Mouse (Mus musculus) midbrain, embryonic 11.5 days (tissue): Measurements from ENCODE around the gene 4930402F06Rik. TPM values are rescaled to one million over a fixed set of nuclear protein-coding genes. Genes with fewer than 3 reads are reported as not detected.

Source experiments
- ATAC-seq: fragments of 200-750 bp; cut with Nextera tagmentation; 2 replicates; pipeline ENCODE4 v1.8.0; 2017; ENCODE audit warnings: moderate TSS enrichment, moderate library complexity; ENCODE audit not compliant: low FRiP score
- DNase-seq: peaks from one replicate; pipeline ENCODE4 v3.0.0; 2015; ENCODE audit warnings: low spot score; ENCODE audit errors: missing footprints
- H3K27ac ChIP-seq: fragments of 300-500 bp; sonication (generic); 2 replicates; pipeline ENCODE4 v1.5.1; 2014; ENCODE audit warnings: low read depth, low read length
- H3K27me3 ChIP-seq: fragments of 300-500 bp; sonication (generic); 2 replicates; pipeline ENCODE4 v1.6.1; 2014; ENCODE audit warnings: mild to moderate bottlenecking, low read length, moderate library complexity, mixed read lengths; ENCODE audit not compliant: control insufficient read depth, insufficient read depth
- H3K36me3 ChIP-seq: fragments of 300-500 bp; sonication (generic); 2 replicates; pipeline ENCODE4 v1.6.1; 2014; ENCODE audit warnings: mild to moderate bottlenecking, low read length, moderate library complexity, mixed read lengths; ENCODE audit not compliant: control insufficient read depth, insufficient read depth
- H3K4me1 ChIP-seq: fragments of 300-500 bp; sonication (generic); 2 replicates; pipeline ENCODE4 v1.6.1; 2014; ENCODE audit warnings: low read length; ENCODE audit not compliant: control insufficient read depth, insufficient read depth
- H3K4me2 ChIP-seq: fragments of 300-500 bp; sonication (generic); 2 replicates; pipeline ENCODE4 v1.6.1; 2014; ENCODE audit warnings: mild to moderate bottlenecking, moderate library complexity
- H3K4me3 ChIP-seq: fragments of 300-500 bp; sonication (generic); 2 replicates; pipeline ENCODE4 v1.5.1; 2014; ENCODE audit warnings: low read depth, low read length
- H3K9ac ChIP-seq: fragments of 300-500 bp; sonication (generic); 2 replicates; pipeline ENCODE4 v1.6.1; 2014; ENCODE audit warnings: low read length
- H3K9me3 ChIP-seq: fragments of 300-500 bp; sonication (generic); 2 replicates; pipeline ENCODE4 v1.6.1; 2016; ENCODE audit warnings: low read length; ENCODE audit not compliant: control insufficient read depth
- WGBS: fragments of 180-500 bp; shearing (Covaris S2); extraction: QIAGEN DNeasy Blood & Tissue Kit; methylation state at CpG from one replicate; pipeline ENCODE4 v1.1.7; 2014; 5-methylcytosine and 5-hydroxymethylcytosine counted together
- polyA plus RNA-seq: library from polyadenylated mRNA; unstranded; fragments of >200 nt; fragmentation: Nextera tagmentation; extraction: Ambion mirVana; gene quantifications from 2 replicates; pipeline ENCODE4 v1.2.1, GENCODE M21; 2014

The 4930402F06Rik gene
- polyA plus RNA-seq, 1 experiment from 2014 or later, result not detected

- Histone ChIP-seq H3K4me3 (no peak overlapping the region), H3K27me3 (no peaks in the 10 kb centered on the region), H3K36me3 (no peaks in the 10 kb centered on the region), H3K9ac (no peak overlapping the region), H3K27ac (no peak overlapping the region), H3K4me1 (no peaks in the 10 kb centered on the region), H3K9me3 (no peaks in the 10 kb centered on the region), H3K4me2 (no peak overlapping the region)
- DNase-seq (no peak), ATAC-seq (no peak)
- WGBS, result 74% methylated on average over 9 of the region's 9 CpGs
These were observed 17.7 kb downstream of the 4930402F06Rik start for GRCm38 (mm10) chr2:35379306-35379705.

GRCm38 (mm10) chr2:35377600-35377999 lies 19.4 kb downstream of the 4930402F06Rik start:
- H3K9me3 ChIP-seq, result no peaks in the 10 kb centered on the region
- no peak overlapping the region for H3K4me2 ChIP-seq
- no peaks in the 10 kb centered on the region for H3K4me1 ChIP-seq
- ATAC-seq, result no peak
- H3K27me3 ChIP-seq, result no peaks in the 10 kb centered on the region
- WGBS, result 82% methylated on average over 6 of the region's 6 CpGs
- no peak overlapping the region for H3K27ac ChIP-seq
- H3K4me3 ChIP-seq, result no peak overlapping the region
- no peak overlapping the region for H3K9ac ChIP-seq
- H3K36me3 ChIP-seq, result no peaks in the 10 kb centered on the region
- DNase-seq, result no peak

DNA sequence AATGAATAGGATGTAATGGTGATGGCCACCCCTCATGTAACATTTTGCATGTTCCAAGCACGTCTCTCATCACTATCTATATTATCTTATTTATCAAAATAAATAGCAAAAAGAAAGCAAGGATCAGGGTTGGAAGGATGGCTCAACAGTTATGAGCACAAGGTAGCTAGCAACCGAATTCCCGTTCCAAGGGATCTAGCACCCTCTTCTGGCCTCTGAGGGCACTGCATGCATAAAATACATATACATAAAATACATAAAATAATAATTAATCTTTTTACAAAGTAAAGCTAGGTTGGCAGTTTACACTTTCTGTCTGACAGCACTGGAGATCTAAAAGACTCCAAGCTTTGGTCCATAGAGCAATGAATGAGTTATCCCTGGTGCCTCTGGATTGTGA lies 24.0 kb downstream of the 4930402F06Rik start:
- H3K4me1 ChIP-seq, result no peaks in the 10 kb centered on the region
- DNase-seq (peak; percentile 89), ATAC-seq (no peak)
- no peak overlapping the region for H3K27ac ChIP-seq
- H3K9me3 ChIP-seq, result no peaks in the 10 kb centered on the region
- no peak overlapping the region for H3K9ac ChIP-seq
- H3K4me3 ChIP-seq, result no peak overlapping the region
- H3K27me3 ChIP-seq, result no peaks in the 10 kb centered on the region
- 17% methylated on average over 3 of the region's 3 CpGs for WGBS
- H3K36me3 ChIP-seq, result no peaks in the 10 kb centered on the region
- no peak overlapping the region for H3K4me2 ChIP-seq

- Histone ChIP-seq H3K27me3 (no peaks in the 10 kb centered on the region), H3K4me2 (no peak overlapping the region), H3K9me3 (no peaks in the 10 kb centered on the region), H3K4me1 (no peaks in the 10 kb centered on the region), H3K36me3 (no peaks in the 10 kb centered on the region), H3K27ac (no peak overlapping the region), H3K9ac (no peak overlapping the region), H3K4me3 (no peak overlapping the region)
- ATAC-seq (no peak), DNase-seq (no peak)
These were observed 26.3 kb downstream of the 4930402F06Rik start for GRCm38 (mm10) chr2:35370686-35371085.

GRCm38 (mm10) chr2:35367629-35368028 lies 29.3 kb downstream of the 4930402F06Rik start, which contains the start of gene 4930568D16Rik:
TSS of gene 4930568D16Rik (minus strand) at chr2:35367729.
- Histone ChIP-seq H3K4me3 (no peak within 1 kb of the TSS), H3K27me3 (no peaks in the 10 kb centered on the region), H3K9ac (no peak within 1 kb of the TSS), H3K36me3 (no peaks in the 10 kb centered on the region), H3K9me3 (no peaks in the 10 kb centered on the region), H3K27ac (no peak within 1 kb of the TSS), H3K4me1 (no peaks in the 10 kb centered on the region), H3K4me2 (no peak within 1 kb of the TSS)
- 86% methylated on average over 2 of the region's 2 CpGs for WGBS
- ATAC-seq, result no peak
- DNase-seq, result no peak

- H3K4me2 ChIP-seq, result no peak overlapping the region
- no peaks in the 10 kb centered on the region for H3K27me3 ChIP-seq
- H3K9me3 ChIP-seq, result no peaks in the 10 kb centered on the region
- no peaks in the 10 kb centered on the region for H3K36me3 ChIP-seq
- H3K27ac ChIP-seq, result no peak overlapping the region
- H3K4me3 ChIP-seq, result no peak overlapping the region
- H3K9ac ChIP-seq, result no peak overlapping the region
- 63% methylated on average over 5 of the region's 5 CpGs for WGBS
- DNase-seq, result no peak
- no peaks in the 10 kb centered on the region for H3K4me1 ChIP-seq
- ATAC-seq, result no peak
These were observed 47.8 kb downstream of the 4930402F06Rik start for GRCm38 (mm10) chr2:35349184-35349583.

DNA sequence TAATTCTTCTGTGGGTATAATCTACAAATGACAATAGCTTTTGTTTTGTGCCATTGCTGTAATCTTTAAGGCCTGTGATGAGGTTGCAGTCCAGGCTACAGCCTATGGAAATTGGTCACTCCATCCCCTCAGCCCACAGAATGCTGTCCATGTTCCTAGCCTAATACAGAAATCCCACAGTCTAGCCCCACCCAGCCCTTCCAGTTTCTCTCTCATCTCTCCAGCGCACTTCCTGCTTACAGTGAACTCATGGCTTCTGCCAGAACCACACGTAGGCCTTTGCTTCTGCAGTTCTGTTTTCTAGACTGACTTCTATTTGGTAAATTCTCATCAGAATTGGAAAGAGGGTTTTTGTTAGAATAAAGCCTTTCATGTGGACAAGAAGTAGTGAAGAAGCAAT lies 51.0 kb downstream of the 4930402F06Rik start:
- H3K4me1 ChIP-seq, result no peaks in the 10 kb centered on the region

GRCm38 (mm10) chr2:35342605-35343004 lies 54.4 kb downstream of the 4930402F06Rik start:
- no peak for DNase-seq
- H3K27ac ChIP-seq, result no peak overlapping the region
- 85% methylated on average over 3 of the region's 3 CpGs for WGBS

More for the DNA sequence above, 51.0 kb downstream of the 4930402F06Rik start:
- Histone ChIP-seq H3K36me3 (no peaks in the 10 kb centered on the region), H3K9ac (no peak overlapping the region), H3K27ac (no peak overlapping the region), H3K27me3 (no peaks in the 10 kb centered on the region), H3K4me2 (no peak overlapping the region), H3K4me3 (no peak overlapping the region), H3K9me3 (no peaks in the 10 kb centered on the region)
- DNase-seq (no peak), ATAC-seq (no peak)
- WGBS, result 74% methylated on average over 2 of the region's 2 CpGs

DNA sequence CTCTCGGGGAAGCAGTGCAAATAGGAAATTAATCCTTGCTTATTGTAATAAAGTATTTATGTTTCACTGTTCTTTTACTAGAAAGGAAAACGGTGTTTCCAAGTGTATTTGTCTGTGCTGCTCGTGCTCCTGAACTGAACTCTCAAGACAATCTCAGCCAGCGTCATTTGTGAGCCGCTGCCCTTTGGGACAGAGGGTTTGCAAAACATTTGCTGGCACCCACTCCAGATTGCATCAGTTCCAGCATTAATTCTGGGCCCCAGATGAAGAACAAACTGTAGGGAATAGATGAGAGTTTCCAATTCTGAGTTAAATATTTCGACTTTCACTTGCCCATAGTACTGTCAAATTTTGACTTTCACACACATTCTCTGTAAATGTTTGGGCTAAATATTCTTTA lies 58.3 kb downstream of the 4930402F06Rik start:
- WGBS, result 87% methylated on average over 6 of the region's 6 CpGs
- peaks cover 13% of the 10 kb centered on the region for H3K4me1 ChIP-seq
- no peaks in the 10 kb centered on the region for H3K27me3 ChIP-seq
- no peaks in the 10 kb centered on the region for H3K36me3 ChIP-seq
- H3K4me2 ChIP-seq, result no peak overlapping the region
- no peak overlapping the region for H3K4me3 ChIP-seq
- no peak overlapping the region for H3K9ac ChIP-seq
- no peaks in the 10 kb centered on the region for H3K9me3 ChIP-seq
- no peak overlapping the region for H3K27ac ChIP-seq
- DNase-seq, result no peak
- ATAC-seq, result no peak

More at GRCm38 (mm10) chr2:35342605-35343004, 54.4 kb downstream of the 4930402F06Rik start:
- H3K4me3 ChIP-seq, result no peak overlapping the region
- H3K4me1 ChIP-seq, result no peaks in the 10 kb centered on the region
- H3K9me3 ChIP-seq, result no peaks in the 10 kb centered on the region
- H3K27me3 ChIP-seq, result no peaks in the 10 kb centered on the region
- no peak overlapping the region for H3K4me2 ChIP-seq
- H3K9ac ChIP-seq, result no peak overlapping the region
- no peaks in the 10 kb centered on the region for H3K36me3 ChIP-seq
- ATAC-seq, result no peak

- no peak overlapping the region for H3K4me2 ChIP-seq
- H3K4me3 ChIP-seq, result no peak overlapping the region
- DNase-seq (no peak), ATAC-seq (no peak)
- H3K4me1 ChIP-seq, result peaks cover 13% of the 10 kb centered on the region
- no peaks in the 10 kb centered on the region for H3K27me3 ChIP-seq
- 78% methylated on average over 1 of the region's 1 CpGs for WGBS
- H3K9ac ChIP-seq, result no peak overlapping the region
- no peak overlapping the region for H3K27ac ChIP-seq
- no peaks in the 10 kb centered on the region for H3K36me3 ChIP-seq
- H3K9me3 ChIP-seq, result no peaks in the 10 kb centered on the region
These were observed 58.9 kb downstream of the 4930402F06Rik start for GRCm38 (mm10) chr2:35338036-35338435.
